Mouse (Mus musculus): Measurements from ENCODE around the gene Fam131a.

Gene Fam131a

GRCm38 (mm10) chr16:20715976-20716840, 23.2 kb downstream of the Fam131a start:
- in situ Hi-C loops (cut with MboI, MseI): loop anchor here (5.0 kb wide), 1 partner anchor 39 kb away; no protein-coding TSS in a partner anchor

GRCm38 (mm10) chr16:20716841-20717180, 23.8 kb downstream of the Fam131a start:
- in situ Hi-C loops (cut with MboI, MseI): loop anchor here (5.0 kb wide), 1 partner anchor 40 kb away; no protein-coding TSS in a partner anchor

- in situ Hi-C loops (cut with MboI, MseI): loop anchor here (5.0 kb wide), 1 partner anchor 40 kb away; no protein-coding TSS in a partner anchor
Observed at GRCm38 (mm10) chr16:20717181-20717977, 24.3 kb downstream of the Fam131a start, which contains the start of the genes Polr2h and Clcn2. TSS of gene Polr2h (plus strand) at chr16:20717665. TSS of gene Clcn2 (minus strand) at chr16:20717746.

- in situ Hi-C loops (cut with MboI, MseI): loop anchor here (5.0 kb wide), 1 partner anchor 41 kb away; no protein-coding TSS in a partner anchor
Observed at GRCm38 (mm10) chr16:20717978-20718670, 25.1 kb downstream of the Fam131a start.

- in situ Hi-C loops (cut with MboI, MseI): no loop called here
Observed at GRCm38 (mm10) chr16:20721808-20722207, 28.8 kb downstream of the Fam131a start.

GRCm38 (mm10) chr16:20722736-20723135, 29.7 kb downstream of the Fam131a start:
- in situ Hi-C loops (cut with MboI, MseI): no loop called here

- in situ Hi-C loops (cut with MboI, MseI): no loop called here
Observed at GRCm38 (mm10) chr16:20723247-20723646, 30.2 kb downstream of the Fam131a start.

- in situ Hi-C loops (cut with MboI, MseI): no loop called here
Observed at GRCm38 (mm10) chr16:20724338-20724748, 31.3 kb downstream of the Fam131a start.

GRCm38 (mm10) chr16:20725321-20725720, 32.3 kb downstream of the Fam131a start:
- in situ Hi-C loops (cut with MboI, MseI): no loop called here

- in situ Hi-C loops (cut with MboI, MseI): no loop called here
Observed at GRCm38 (mm10) chr16:20725750-20726149, 32.7 kb downstream of the Fam131a start.

- in situ Hi-C loops (cut with MboI, MseI): no loop called here
Observed at GRCm38 (mm10) chr16:20726384-20726783, 33.3 kb downstream of the Fam131a start.

GRCm38 (mm10) chr16:20730293-20730711, 37.3 kb downstream of the Fam131a start:
- in situ Hi-C loops (cut with MboI, MseI): no loop called here

GRCm38 (mm10) chr16:20731688-20732087, 38.6 kb downstream of the Fam131a start:
- in situ Hi-C loops (cut with MboI, MseI): no loop called here

- in situ Hi-C loops (cut with MboI, MseI): no loop called here
Observed at GRCm38 (mm10) chr16:20732251-20732924, 39.3 kb downstream of the Fam131a start.

GRCm38 (mm10) chr16:20732925-20733730, 40.1 kb downstream of the Fam131a start, which contains the start of gene Chrd:
TSS of gene Chrd (plus strand) at chr16:20733127.
- in situ Hi-C loops (cut with MboI, MseI): no loop called here

GRCm38 (mm10) chr16:20733731-20734730, 41.0 kb downstream of the Fam131a start, which contains the start of gene Thpo:
TSS of gene Thpo (minus strand) at chr16:20734511.
- in situ Hi-C loops (cut with MboI, MseI): no loop called here

GRCm38 (mm10) chr16:20735651-20736050, 42.6 kb downstream of the Fam131a start:
- in situ Hi-C loops (cut with MboI, MseI): no loop called here

GRCm38 (mm10) chr16:20736168-20736567, 43.1 kb downstream of the Fam131a start:
- in situ Hi-C loops (cut with MboI, MseI): no loop called here

- in situ Hi-C loops (cut with MboI, MseI): no loop called here
Observed at GRCm38 (mm10) chr16:20736823-20737222, 43.8 kb downstream of the Fam131a start.
